Mouse (Mus musculus): ENCODE results near the gene Galnt6.
"Not testable (repeated sequence)": the region's sequence is repeated elsewhere in the genome, so short reads cannot be mapped to it uniquely, and the experiment has no call there.

The Galnt6 gene

GRCm38 (mm10) chr15:100729281-100729985 is at the start of gene Galnt6:
Galnt6 (minus strand) TSS chr15:100729376.
- DNase-seq: peak in 1 of 2 experiments; percentile 54

- no peak for DNase-seq
Observed at GRCm38 (mm10) chr15:100777020-100778016, 48.1 kb upstream of the Galnt6 start.

- no peak for DNase-seq
Observed at GRCm38 (mm10) chr15:100776424-100776823, 47.2 kb upstream of the Galnt6 start.

- no peak for DNase-seq
Observed at GRCm38 (mm10) chr15:100775189-100776166, 46.3 kb upstream of the Galnt6 start.

GRCm38 (mm10) chr15:100773859-100774258 is 44.7 kb upstream of the Galnt6 start:
- DNase-seq: not testable (repeated sequence)

DNA sequence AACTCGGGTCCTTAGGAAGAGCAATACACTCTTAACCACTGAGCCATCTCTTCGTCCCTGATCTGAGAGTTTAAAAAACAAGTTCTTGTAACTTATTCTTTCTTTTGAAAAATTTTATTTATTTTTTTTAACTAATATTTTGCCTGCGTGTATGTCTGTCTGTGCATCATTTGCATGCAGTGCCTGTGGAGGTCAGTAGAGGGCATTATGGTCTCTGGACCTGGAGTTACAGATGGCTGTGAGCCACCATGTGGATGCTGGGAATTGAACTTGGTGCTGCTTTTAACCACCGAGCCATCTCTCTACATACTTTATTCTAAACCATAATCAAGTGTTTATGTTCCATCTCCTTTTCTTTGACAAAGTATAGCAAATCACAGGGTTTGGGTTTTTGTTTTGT is 43.5 kb upstream of the Galnt6 start:
- DNase-seq: no peak

- no peak for DNase-seq
Observed at GRCm38 (mm10) chr15:100770338-100770737, 41.2 kb upstream of the Galnt6 start.

- DNase-seq: not testable (repeated sequence)
Observed at GRCm38 (mm10) chr15:100769023-100769422, 39.8 kb upstream of the Galnt6 start.

- DNase-seq: no peak
Observed at GRCm38 (mm10) chr15:100767851-100768250, 38.7 kb upstream of the Galnt6 start.

GRCm38 (mm10) chr15:100766826-100767225 is 37.6 kb upstream of the Galnt6 start:
- DNase-seq: no peak

- DNase-seq: peak in 1 of 2 experiments; percentile 37
Observed at GRCm38 (mm10) chr15:100764163-100764951, 35.2 kb upstream of the Galnt6 start.

GRCm38 (mm10) chr15:100762649-100763048 is 33.5 kb upstream of the Galnt6 start:
- peak in 1 of 2 experiments; percentile 25 for DNase-seq

DNA sequence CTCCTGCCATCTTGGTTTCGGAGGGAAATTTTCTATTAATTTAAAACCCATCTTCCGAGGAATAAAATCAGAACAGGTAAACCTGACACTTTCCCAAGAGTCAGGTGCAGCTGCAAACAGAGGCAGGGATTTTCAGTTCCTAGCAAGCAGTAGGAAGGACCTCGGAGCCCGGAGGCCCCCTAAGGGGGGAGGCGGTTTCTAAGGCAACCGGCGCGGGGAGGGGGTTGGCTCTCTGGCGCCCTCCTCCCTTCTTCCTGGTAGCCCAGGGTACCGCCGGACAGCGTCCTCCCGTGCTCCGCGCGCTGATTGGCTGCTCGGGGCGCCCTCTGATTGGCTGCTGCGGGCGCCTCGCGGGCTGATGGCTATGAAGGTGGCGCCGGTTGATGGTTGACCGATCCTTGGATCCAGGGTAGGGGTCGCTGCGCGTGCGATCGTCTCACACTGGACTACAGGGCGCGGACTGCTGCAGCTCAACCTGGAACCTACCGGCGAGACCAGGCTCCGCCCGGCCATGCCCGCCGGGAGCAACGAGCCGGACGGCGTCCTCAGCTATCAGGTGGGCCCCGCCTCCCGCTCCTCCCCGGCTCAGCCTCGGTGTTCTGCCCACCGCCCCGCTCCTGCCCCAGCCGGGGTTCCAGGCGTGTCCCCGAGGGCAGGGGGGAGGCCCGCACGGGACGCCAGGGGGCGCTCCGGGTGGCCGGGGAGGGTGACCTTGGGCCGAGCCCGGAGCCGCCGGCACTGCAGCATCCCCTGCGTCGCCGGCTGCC is 32.4 kb upstream of the Galnt6 start, which contains the start of gene Slc4a8:
Slc4a8 (plus strand) TSS at position 329 of the 767 bp plus-strand sequence.
- DNase-seq: peak; percentile 91 to 96

DNA sequence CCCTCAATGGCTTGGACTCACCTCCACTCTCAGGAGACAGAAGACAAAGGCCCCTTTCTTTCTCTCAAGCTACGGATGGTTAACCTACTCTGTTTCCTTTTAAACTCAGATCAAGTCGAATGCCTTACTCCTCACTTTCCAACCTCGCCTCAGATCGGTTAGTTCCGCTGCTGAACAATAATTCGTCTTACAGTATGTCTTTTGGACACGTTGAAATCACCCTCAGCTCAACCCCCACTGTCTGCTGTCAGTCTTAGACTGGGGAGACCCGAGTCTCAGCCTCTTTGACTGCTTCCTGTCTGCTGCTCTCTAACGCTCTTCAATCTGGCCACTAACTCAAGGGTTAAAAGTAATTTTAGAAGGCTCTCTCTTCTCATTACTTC is 31.9 kb upstream of the Galnt6 start:
- peak in 1 of 2 experiments; percentile 19 for DNase-seq

- peak in 1 of 2 experiments; percentile 24 for DNase-seq
Observed at GRCm38 (mm10) chr15:100759286-100759685, 30.1 kb upstream of the Galnt6 start.

DNA sequence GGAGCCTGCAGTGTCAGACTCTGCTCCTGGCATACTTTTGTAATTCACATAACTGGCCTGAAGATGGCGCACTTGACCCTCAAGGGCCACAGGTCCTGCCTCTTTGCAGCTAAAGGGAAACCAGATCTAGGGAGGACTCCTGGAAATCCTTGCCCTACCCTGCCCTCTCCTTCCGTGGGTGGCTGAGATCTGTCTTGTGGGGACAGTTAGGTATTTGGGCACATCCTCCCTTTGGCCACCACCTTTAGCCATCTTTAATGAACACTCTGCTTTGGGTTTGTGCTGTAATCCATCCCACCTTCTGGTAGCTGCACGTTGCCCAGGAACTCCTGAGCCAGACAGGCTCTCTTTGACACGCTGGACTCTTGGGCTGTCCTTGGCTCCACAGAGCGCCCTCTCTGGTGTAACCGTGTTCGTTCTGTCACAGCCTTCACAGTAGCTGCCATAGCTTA is 28.4 kb upstream of the Galnt6 start:
- peak; percentile 72 to 78 for DNase-seq

GRCm38 (mm10) chr15:100755881-100756624 is 26.9 kb upstream of the Galnt6 start:
- DNase-seq: peak; percentile 37 to 52

- no peak for DNase-seq
Observed at GRCm38 (mm10) chr15:100755498-100755859, 26.3 kb upstream of the Galnt6 start.

- peak; percentile 70 to 84 for DNase-seq
Observed at GRCm38 (mm10) chr15:100754805-100755497, 25.8 kb upstream of the Galnt6 start.

Measured in kidney, postnatal 25 days (tissue).